Mouse (Mus musculus) adrenal gland, postnatal 36 days (tissue): ENCODE data around the gene Arl5b. TPM values are rescaled to one million over a fixed set of nuclear protein-coding genes. Genes with fewer than 3 reads are reported as not detected.

Experiments
- DNase-seq, 2 experiments: peaks; one replicate each; pipeline ENCODE4 v3.0.0; 2021; ENCODE audit warnings: mixed read lengths in 1 of 2
- total RNA-seq, 2 experiments: library from RNA; stranded (reverse); gene quantifications; 2 replicates each; pipeline ENCODE4 v1.2.3; 2021

The Arl5b gene
- total RNA-seq, 2 experiments from 2014 or later, result 26.7 to 32.9 TPM

DNA sequence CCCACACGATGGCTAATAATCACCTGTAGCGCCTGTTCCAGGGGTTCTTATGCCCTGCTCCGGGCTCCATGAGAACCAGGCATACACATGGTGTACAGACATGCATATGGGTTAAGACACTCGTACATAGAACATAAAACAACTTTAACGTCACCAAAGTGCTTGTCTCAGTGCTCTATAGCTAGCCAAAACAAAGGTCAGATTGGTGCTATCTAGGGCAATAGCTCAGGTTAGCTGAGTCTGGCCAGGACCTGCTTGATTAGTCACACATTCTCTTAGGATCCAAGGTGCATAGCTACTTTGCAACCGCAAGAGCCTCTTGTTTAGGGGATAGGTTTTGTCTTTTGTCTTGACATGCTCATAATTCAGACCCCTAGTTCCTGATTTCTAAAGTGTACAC, 63.5 kb downstream of the Arl5b start:
- no peak for DNase-seq

DNA sequence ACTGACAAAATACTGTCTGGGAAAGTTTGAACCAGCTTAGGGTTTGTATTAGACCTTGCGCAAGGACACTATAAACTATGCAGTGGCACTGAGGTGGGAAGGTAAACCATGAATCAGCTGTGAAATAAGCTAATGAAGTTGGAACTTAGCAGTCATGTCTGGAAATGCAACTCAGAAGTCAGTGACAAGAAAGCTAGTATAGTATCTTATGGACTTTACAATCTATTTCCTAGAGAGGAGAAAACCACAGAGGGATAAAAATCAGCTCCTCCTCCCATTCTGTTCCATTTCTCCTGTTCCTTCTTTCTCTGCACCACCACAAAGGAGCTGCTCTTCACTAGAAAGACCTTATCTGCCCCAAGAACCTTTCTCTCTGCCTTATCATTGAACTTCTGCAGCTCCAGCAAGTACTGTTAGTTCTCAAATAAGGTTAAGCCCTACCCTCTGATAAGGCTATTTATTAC, 72.1 kb downstream of the Arl5b start:
- no peak for DNase-seq

Other genes starting within 250 kb of the Arl5b start
- gene Nsun6, start 5.7 kb downstream of the Arl5b start, total RNA-seq, result 10 to 100 TPM in 1 of 2 experiments, 1 to 10 TPM in 1; 7.9 to 11.7 TPM